Mouse (Mus musculus) thymus, adult 18-20 months (tissue): ENCODE measurements around the gene Taf15.
"Not testable (repeated sequence)": the region's sequence is repeated elsewhere in the genome, so short reads cannot be mapped to it uniquely, and the experiment has no call there.

Experiments used
- DNase-seq, 2 experiments: peaks; one replicate each; pipeline ENCODE4 v3.0.0; 2022; ENCODE audit warnings: mixed read lengths in 2 of 2

Taf15 gene

DNA sequence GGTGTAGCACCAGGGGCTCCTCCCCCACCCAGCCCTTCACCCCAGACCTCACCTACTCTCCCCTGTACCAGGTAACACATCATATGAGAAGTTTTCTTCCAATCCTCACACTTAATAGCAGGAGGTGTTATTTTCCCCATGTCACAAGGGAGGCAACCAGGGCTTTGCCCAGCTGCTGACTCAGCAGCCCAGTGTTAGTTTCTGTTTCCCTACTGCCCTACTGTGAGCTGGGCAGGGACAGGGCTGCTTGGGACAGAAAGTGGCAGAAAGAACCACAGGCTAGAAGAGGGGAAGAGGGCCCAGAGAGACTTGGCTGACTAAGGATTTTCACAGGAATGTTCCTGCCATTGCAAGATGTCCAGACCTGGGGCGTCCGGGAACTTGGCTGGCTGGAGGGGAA is 68.0 kb downstream of the Taf15 start:
- DNase-seq, result no peak

DNA sequence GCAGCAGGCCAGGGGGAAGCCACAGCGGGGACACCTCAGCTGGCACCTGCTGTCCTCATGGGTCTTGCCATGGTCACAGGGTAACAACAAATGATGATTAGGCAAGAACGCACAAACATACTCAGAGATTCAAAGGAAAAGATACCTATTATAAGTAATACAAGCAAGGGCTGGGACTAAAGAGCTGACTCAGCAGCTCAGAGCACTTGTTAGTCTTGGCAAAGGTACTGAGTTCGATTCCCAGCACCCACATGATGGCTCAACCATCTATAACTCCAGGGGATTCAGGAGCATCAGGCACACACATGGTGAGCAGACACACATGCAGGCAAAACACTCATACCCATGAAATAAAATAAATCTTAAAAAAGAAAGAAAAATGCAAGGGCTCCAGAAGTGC is 68.5 kb downstream of the Taf15 start:
- no peak for DNase-seq

DNA sequence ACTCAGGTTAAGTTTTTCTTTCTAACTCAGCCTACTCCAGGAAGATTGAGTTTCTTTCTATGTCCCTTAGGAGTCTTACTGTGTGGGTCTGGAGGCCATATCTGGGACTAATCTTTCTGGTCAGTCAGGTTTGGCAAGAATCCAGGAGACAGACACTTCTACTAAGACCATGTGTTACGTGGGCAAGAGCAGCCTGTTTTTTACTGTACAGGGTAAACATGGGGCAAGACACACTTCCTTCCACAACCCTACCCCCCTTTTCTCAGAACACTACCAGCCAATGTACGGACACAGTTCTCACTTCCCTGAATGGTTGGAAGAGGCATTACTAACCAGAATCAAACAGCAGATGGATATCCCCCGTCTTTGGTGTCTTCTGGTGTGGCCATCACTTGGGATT is 71.3 kb downstream of the Taf15 start:
- no peak for DNase-seq

DNA sequence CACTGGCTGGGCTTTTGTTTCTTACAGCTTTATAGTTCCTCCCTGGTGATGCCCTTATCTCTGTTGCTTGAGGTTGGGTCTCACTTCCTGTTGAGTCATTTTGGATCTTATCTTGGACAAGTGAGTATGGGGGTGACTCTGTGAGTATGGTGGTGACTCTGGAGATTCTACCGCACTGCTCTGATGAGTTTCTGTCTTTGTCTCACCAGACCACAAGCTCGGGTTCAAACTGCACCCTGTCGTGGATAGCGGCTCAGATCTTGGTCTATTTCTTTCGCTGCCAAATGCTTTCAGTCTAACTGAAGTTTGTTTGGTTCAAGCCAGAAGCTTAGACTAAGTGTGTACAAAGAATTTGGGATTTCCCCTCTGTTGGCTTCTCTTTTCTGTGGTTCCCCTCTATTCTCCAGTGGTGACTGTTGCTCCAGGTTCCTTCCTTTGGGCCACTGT is 77.3 kb downstream of the Taf15 start:
- no peak for DNase-seq

DNA sequence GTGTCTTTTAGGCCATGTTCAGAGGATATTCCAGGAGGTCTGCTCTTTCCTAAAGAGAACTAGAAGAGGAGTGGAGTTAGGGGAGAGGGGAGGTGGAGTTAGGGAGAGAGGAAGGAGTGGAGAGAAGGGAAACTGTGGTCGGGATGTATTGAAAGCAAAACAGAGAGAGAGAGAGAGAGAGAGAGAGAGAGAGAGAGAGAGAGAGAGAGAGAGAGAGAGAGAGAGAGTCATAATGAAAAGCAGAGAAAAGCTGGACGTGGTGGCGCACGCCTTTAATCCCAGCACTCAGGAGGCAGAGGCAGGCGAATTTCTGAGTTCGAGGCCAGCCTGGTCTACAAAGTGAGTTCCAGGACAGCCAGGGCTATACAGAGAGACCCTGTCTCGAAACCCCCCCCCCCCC is 78.2 kb downstream of the Taf15 start:
- DNase-seq, result not testable (repeated sequence)

DNA sequence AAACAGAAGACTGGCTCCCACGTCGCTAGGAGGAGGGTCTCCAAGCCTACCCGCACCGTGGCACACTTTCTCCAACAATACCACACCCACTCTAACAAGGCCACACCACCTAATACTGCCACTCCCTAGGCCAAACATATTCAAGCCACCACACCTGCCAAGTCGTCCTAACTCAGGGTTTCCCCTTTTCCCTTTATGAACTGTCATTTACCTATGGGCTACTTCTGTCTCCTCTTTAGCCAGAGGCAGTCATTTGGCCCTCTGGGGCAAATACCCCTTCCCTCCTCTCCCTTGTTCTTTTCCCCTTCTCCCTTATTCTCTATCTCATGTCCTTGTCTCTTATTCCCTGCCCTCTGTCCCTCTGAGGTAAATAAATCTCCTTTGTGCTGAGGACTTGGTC is 78.8 kb downstream of the Taf15 start:
- no peak for DNase-seq
